Mouse (Mus musculus) thymus, postnatal 14 days (tissue): ENCODE results near the gene Pou3f1.

Source experiments
- DNase-seq: peaks from one replicate; pipeline ENCODE4 v3.0.0; 2021

The Pou3f1 gene

DNA sequence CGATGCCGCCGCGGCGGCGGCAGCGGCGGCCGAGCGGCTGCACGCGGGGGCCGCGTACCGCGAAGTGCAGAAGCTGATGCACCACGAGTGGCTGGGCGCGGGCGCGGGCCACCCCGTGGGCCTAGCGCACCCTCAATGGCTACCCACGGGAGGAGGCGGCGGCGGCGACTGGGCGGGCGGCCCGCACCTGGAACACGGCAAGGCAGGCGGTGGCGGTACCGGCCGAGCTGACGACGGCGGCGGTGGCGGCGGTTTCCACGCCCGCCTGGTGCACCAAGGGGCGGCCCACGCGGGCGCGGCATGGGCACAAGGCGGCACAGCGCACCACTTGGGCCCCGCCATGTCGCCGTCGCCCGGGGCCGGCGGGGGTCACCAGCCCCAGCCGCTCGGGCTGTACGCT lies 1.2 kb downstream of the Pou3f1 start:
- peak; percentile 35 for DNase-seq

DNA sequence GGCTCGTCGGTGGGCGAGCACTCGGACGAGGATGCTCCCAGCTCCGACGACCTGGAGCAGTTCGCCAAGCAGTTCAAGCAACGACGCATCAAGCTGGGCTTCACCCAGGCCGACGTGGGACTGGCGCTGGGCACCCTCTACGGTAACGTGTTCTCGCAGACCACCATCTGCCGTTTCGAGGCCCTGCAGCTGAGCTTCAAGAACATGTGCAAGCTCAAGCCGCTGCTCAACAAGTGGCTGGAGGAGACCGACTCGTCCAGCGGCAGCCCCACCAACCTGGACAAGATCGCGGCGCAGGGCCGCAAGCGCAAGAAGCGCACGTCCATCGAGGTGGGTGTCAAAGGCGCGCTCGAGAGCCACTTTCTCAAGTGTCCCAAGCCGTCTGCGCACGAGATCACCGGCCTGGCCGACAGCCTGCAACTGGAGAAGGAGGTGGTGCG lies 1.8 kb downstream of the Pou3f1 start:
- no peak for DNase-seq

DNA sequence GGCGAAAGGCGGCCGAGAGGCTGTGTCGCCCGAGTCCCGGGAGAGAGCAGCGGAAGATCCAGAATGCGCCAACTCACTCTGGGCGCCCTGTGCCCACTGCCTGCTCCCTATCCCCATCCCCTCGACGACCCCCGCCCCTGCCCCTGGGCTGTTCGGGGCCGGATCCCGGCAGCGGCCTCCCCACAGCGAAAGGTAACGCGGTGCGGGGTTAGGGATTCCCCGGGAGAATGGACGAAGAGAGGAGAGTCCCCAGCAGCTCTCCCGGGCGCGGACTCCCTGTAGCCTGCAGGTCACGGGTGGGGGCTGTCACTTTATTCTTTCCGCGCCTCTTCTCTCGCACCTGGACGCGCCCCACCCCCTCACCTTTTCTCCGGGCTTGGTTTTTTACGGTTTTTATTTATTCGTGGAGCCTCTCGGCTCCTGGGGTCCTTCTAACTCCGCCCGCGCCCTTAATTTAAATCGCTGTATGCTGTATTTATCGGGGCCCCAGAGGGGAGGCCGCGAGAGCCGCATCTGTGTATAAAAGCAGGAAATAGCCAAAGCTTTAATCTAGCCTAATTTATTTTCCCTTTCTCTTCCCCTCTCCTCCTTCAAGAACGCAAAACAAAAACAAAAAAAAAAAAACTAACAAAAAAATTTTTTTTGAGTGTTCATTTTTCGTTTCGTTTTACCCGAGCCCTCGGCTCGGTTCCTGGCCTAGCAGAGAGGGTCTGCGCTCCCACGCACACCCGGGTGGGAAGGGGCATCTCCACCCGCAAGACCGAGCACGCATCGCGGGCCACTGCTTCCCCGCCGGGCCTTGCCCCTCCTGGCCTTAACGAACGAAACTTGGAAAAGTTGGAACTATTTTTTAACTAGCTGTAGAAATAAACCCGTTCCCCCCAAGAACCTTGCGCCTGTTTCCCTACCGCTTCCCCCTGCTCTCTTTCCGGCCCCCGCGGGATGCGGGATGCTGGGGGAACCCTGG lies 2.9 kb downstream of the Pou3f1 start:
- no peak for DNase-seq

DNA sequence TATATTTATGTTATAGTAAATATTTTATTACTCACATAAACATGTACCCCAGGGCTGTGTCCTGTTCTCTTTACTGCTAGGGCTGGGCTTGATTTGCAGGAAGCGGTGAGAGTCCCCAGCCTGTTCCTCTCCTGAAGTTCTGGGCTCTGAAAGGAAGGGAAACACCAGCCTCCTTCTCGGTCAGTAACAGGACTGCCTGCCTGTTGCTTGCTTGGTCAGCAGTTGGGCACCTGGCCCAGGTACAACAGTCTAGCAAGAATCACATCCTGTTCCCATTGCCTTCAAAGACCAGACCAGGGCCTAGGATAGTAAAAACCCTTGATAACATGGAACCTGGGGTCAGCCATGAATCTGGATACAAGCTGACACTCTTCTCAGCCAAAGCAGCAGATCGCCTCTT lies 4.0 kb downstream of the Pou3f1 start:
- no peak for DNase-seq

DNA sequence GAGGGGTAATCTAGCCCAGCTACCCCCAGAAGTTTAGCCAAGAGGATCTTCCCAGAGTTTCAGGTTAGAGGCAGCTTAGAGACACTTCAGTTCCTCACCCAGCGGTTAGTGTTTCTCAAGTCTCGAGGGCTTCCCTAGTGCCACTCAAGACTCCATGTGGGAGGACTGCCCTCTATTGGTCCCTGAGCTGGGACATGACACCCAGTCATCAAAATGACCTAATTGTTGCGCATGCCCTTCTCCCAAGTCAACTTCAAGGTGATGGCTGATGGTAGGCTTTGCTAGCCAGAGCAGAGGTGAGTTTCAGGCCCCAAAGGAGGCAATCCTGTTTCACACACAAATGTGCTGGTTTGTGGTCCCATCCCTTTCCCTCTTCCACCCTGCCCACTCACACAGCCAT lies 6.4 kb downstream of the Pou3f1 start:
- no peak for DNase-seq

DNA sequence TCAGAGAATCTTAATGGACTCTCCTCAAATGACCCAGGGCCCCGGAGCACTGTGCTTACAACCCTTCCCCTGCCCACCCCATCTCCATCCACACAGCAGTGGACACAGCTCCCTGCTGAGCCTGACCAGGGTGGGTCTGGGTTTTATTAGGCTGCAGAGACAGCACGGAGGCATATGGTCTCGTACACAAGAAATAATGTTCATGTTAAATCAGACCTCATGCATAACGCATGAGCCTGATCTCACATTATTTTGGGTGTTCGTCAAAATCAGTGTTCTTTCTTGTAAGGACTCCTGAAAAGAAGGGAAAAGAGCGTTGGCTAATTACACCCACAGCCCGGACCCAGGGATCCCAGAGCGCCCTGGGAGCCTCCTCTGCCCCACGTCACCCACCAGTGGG lies 7.6 kb downstream of the Pou3f1 start:
- DNase-seq, result no peak

DNA sequence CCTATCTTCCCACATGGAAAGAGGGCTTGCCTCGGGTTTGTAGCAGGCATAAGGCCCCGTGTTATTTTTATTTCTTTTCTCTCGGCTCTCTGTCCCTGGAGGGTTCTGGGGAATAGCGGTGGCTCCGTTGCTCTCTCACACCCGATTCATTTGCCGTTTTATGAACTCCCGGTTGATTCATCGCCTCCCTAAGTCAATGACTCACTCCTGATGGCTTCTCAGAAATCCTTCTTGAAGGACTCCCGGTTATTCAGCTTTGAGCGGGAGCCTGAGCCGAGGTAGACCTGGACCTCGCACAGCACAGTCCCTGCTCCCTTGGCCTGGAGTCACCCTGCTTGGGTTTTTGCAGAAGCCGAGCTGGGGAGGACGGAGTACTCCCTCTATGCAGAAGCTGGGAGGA lies 8.0 kb downstream of the Pou3f1 start:
- no peak for DNase-seq

DNA sequence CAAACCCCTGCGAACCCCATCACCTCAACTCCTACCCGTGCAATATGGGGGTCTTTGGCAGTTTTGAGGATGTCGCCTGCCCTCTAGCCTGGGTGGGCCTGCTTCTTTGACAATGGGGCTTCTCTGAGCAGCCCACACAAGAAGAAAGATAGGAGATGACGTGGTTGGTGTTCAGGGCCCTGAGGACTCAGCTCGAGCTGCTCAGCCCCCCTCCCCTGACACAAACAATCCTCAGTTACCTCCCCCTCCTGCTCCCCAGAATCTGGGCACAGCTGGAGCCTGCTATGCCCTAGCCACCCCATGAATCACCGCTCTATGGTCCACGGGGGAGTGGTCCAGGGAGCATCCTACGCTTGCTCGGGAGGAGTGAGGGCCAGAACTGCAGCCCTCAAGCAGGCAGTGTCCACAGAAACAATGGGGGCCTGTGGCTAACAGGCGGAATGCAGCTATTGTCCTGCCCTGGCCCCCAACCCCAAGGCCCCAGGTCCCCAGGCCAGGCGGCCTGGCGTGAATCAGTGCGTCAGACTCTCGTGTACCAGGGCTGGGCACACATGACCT lies 10.9 kb downstream of the Pou3f1 start:
- no peak for DNase-seq

DNA sequence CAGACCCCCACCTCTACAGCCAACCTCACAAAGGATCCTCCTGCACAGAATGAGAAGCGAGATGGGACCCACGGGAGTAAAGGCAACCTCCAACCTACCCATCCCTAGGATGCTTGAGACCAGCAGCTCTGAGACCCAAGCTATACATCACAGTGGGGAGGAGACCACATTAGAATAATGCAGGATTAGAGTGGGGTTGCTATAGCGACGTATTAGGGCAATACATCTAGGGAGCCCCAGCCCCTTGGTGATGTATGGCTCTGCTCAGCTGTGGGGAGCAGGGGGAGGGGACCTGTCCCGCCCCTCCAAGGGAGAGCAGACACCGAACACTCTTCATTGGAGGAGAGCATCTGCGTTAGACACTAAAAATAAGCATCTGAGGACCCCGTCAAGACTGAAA lies 11.5 kb downstream of the Pou3f1 start:
- no peak for DNase-seq

DNA sequence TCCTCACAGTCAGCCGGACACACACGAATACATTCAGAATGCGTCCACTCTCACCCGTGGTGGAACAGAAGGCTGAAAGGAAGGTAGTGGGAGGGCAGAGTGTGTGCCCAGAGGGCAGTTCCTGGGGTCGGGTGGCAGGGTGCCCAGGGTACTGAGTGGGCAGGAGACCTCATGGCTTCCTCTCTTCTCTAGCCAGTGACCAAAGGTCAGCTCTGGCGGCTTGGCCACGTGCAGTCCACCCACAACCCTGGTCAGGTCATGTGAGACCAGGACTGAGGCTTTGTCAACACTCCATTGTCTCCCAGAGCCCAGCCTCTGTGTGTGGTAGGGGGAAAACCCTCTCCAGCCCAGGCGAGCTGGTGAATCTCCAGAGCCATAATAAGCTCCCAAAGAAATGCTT lies 13.6 kb downstream of the Pou3f1 start:
- DNase-seq, result no peak

DNA sequence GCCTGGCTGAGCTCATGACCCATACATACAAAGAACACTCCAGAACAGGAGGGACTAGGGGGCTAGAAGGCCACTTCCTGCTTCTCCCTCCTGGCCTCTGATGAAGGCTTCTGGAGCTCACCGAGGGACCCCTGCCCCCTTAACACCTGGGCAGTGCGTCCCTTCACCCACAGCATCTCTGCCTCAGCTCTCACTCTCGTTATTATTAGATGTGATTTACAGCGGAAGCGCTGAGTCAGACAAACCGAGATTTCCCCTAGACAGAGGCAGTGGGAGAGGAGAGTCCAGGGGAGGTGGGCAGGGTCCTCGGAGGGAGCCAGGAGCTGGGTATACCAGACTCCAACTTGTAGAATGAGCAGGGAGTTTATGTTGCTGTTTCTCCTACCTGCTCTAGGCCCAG lies 15.0 kb downstream of the Pou3f1 start:
- DNase-seq, result no peak

DNA sequence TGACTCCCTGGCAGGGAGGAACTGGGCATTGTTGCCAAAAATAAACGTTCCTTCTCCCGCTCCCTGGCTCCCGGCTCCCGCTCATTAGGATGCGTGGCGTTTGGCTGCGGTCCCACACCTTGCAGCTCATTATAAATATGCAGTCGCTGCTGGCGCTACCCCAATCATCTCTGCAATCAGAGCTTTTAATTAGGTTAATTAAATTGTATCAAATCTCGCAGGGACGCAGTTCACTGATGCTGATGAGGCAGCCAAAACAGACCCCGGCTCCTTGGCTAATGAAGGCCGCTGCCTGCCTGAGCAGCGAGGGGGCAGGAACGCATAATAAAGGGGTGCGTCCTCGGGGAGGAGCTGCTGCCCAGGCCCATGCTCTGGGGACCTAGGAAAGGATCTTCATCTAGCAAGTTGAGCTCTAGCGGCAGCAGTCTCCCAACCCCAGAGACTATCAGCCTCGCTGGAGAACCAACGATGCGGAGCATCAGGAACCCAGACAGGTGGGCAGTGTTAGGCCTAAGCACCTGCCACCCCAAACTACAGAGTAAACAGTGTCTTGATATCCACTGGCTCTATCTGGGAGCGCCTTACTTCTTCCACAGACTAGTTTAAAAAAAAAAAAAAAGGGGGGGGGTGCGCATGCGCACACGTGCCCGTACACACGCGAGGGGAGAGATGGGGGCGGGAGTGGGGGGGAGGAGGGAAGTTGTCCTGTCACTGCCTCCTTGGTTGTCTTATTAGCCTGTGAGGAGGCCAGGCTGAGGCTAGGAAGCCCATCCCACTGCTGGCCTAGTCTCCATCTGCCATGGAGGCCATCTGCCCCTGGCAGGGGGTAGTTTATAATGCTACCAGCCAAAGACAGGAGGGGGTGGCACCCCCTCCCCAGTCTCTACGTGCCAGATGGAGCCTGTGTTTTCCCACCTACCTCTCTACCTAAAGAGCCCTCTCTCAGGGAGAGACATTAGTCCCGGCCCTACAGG lies 16.0 kb downstream of the Pou3f1 start:
- DNase-seq, result no peak

DNA sequence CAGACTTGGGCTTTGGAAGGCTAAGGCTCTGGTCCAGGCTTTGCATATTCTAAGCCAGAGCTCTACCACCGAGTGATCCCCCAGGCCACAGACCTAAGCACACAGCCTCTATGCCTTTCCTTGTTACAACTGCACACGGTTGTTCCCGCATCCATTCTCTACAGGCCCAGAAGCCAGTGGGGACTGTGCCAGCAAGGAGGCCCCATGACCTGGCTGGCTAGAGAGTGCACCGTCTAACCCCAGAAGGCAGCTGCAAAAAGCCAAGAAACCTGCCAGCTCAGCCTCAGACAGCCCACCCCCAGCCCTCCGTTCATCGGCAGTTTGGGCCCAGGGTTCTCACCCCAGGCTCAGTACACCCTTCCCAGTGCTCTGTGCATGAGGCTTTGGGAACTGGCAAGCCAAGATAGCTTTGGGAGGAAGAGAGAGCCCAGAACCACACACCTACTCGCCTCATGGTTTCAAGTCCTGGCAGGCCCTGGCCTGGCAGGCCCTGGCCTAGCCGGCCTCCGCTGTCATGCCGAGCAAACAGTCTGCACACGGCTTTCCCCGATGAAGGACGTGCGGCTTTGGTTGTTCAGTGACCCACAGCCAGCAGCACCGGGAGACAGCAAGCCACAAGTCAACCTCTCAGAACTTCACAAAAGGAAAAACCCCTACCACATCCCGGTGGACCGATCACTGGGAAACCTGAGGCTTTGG lies 17.9 kb downstream of the Pou3f1 start:
- no peak for DNase-seq

DNA sequence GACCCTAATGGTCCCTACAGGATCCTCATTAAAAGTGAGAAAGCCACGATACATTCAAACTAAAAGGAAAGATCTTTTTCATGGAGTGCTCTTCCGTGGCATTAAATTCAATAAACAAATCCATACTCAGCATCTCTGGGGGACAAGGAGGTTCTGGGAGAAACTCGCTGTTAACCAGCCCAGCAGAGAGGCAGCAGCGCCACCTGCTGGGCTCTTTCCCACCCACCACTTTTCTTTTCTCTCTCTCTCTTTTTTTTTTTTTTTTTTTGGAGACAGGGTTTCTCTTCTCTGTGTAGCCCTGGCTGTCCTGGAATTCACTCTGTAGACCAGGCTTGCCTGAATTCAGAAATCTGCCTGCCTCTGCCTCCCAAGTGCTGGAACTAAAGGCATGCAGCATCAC lies 18.4 kb downstream of the Pou3f1 start:
- DNase-seq, result peak; percentile 55

DNA sequence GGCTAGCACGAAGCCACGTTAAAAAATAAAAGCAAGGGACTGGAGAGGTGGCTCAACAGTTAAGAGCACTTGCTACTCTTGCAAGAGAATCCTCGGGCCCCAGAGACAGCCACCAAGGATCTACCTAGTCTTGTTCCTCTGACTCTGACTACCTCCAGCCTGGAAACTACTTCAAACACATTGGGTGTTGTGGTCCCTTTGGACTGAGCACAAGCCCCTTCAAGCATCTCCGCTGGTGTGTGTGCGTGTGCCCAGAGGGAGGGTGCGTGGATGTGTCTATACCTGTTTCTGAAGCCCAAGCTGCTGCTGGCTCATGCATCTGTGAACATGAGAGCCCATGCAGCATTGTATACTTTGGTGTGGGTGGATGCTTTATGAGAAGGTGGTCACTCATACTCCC lies 19.4 kb downstream of the Pou3f1 start:
- DNase-seq, result no peak

DNA sequence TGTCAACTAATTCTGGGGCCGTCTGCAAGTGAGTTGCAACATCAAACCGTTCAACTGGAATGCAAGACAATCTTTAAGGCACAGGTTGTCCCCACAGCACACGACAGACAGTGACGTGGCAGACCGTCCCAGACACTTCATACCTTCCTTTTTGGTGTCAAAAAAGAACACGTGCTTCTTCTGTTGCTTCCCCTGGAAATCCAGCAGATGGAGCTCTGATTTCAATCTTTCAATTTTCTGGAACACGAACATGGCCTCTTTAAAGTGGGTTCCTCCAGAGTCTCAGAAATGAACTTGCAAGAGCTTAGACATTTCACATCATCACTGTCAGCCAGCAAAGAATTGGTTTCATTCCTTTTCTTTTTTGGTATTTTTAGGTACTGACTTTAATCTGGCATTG lies 25.7 kb downstream of the Pou3f1 start:
- DNase-seq, result peak; percentile 17

DNA sequence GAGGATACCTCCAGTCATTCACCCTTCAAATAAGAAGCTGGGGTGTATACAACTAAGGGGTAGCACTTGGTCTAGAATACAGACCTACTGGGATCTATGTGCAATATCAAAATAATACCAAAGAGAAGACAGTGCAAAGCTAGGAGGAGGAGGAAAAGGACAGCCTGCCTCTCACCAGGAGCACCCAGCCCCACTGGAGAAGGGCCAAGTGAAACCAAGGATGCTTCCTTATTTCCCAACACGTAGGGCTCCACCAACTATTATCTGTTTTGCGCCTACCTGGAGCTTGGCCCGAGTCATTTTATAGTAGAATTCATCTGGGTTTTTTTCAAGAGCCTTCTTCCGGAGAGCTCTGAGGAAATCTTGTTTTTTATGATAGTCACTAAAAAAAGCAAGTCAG lies 26.9 kb downstream of the Pou3f1 start:
- DNase-seq, result no peak

DNA sequence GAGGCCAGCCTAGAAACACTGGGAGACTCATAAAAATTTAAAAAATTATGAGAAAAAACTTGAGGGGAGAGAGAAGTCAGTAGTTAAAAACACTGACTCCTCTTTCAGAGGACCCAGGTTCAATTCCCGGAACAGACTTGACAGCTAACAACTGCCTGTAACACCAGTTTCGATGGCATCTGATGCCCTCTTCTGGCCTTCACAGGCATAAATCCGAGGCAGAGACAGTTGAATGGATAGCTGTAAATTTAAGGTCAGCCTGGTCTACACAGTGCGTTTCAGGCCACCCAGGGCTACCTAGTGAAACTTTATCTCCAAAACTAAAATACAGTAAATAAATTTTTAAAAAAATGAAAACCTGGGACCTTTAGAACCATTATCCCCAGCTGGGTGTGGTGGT lies 28.4 kb downstream of the Pou3f1 start:
- no peak for DNase-seq

DNA sequence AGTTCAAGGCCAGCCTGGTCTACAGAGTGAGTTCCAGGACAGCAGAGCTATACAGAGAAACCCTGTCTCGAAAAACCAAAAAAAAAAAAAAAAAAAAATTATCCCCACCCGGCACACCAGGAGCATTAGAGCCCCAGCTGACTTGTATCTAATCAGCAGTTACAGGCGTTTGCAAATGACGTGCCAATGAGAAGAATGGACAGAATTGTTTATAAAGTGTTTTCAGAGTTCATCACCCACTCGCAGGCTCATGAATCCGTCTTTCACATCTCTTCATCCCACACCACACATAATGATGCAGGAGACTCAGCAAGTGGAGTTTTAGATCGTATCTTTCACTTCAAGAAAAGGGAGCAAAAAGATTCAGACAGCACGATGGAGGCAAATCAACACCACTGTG lies 28.8 kb downstream of the Pou3f1 start:
- no peak for DNase-seq

DNA sequence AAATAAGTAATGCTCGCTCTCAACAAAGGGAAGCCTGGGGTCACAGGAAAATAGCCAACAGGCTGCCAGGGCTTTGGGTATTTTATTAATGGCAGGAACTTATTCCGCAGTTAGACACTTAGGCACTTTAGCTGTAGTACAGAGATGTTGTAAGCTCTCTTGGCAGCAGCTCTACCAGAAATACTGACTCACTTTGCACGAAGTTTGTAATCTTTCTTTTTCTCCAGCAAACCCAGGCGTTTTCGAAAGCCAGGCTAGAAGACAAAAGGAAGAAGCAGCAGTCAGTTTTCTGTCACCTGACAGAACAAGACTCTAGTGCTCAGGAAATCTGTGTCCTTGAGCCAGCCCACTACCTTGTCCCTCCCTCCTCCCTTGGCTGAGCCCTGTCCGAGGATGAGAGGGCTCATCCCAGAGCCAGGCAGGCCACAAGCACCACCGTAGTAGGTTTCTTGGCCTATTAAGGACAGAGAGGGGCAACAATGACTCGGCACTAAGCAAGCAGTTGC lies 29.3 kb downstream of the Pou3f1 start:
- DNase-seq, result no peak

DNA sequence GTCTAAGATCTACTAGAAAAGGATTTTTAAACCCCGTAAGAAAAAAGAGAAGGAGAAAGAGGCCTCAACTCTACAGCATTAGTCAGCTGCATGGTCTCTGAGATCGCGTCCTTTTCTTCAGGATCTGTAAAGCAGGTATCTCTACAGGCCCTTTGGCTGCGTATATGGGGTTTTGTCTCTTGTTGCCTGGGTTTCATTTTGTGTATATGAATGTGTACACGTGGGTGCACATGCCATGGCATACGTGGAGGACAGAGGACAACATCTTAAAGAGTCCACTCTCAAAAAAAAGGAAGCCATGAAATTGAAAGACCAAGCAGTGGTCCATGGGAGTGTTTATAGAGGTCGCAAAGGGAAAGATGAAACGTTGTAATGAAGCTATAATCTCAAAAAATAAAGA lies 34.8 kb downstream of the Pou3f1 start:
- DNase-seq, result no peak

DNA sequence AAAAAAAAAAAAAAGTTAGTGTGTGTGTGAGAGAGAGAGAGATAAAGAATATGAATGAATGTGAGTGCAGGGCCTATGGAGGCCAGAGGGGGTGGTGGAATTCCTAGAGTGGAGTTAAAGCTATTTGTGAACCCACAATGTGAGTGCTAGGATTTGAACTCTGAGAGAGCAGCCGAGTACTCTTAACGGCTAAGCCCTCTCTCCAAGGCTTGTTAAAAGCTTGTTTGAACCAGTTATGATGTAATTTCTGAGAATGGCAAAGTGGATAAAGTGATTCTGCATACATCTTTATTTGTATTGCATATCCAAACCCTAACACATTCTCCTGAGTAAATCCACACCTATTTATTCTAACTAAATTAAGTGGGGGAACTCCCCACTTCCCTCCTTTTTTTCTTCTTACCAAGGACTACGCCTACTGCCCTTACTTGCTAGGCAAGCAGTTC lies 35.8 kb downstream of the Pou3f1 start:
- DNase-seq, result no peak
